Mouse (Mus musculus) urinary bladder, postnatal 4 days (tissue): ENCODE measurements around the gene Ccdc190.
A peak's percentile ranks its signal among the peaks of the same experiment; 100 is the strongest.

Source experiments
- DNase-seq, 2 experiments: peaks; one replicate each; pipeline ENCODE4 v3.0.0; 2021 to 2022; ENCODE audit warnings: low spot score in 2 of 2

Gene Ccdc190

GRCm38 (mm10) chr1:169932122-169932746 is 3.8 kb downstream of the Ccdc190 start:
- DNase-seq, result no peak

GRCm38 (mm10) chr1:169934005-169934725 is 5.7 kb downstream of the Ccdc190 start:
- DNase-seq, result no peak

- no peak for DNase-seq
These were observed 10.9 kb downstream of the Ccdc190 start for GRCm38 (mm10) chr1:169939345-169939744.

GRCm38 (mm10) chr1:169946004-169946403 is 17.6 kb downstream of the Ccdc190 start:
- DNase-seq, result no peak

- no peak for DNase-seq
These were observed 19.2 kb downstream of the Ccdc190 start for GRCm38 (mm10) chr1:169947654-169948053.

- no peak for DNase-seq
These were observed 19.8 kb downstream of the Ccdc190 start for GRCm38 (mm10) chr1:169948280-169948679.

- no peak for DNase-seq
These were observed 20.4 kb downstream of the Ccdc190 start for GRCm38 (mm10) chr1:169948866-169949265.

- DNase-seq, result no peak
These were observed 21.5 kb downstream of the Ccdc190 start for GRCm38 (mm10) chr1:169949981-169950380.

GRCm38 (mm10) chr1:169950651-169951050 is 22.2 kb downstream of the Ccdc190 start:
- DNase-seq, result no peak

GRCm38 (mm10) chr1:169951561-169951960 is 23.1 kb downstream of the Ccdc190 start:
- DNase-seq, result no peak

GRCm38 (mm10) chr1:169952636-169953035 is 24.2 kb downstream of the Ccdc190 start:
- DNase-seq, result no peak

- no peak for DNase-seq
These were observed 24.7 kb downstream of the Ccdc190 start for GRCm38 (mm10) chr1:169953106-169953505.

- DNase-seq, result peak; percentile 98 to 99
These were observed 40.5 kb downstream of the Ccdc190 start, which contains the start of gene Hsd17b7 for GRCm38 (mm10) chr1:169968792-169969515. Hsd17b7 (minus strand) TSS chr1:169969241.

GRCm38 (mm10) chr1:169969516-169969886 is 41.1 kb downstream of the Ccdc190 start:
- DNase-seq, result no peak

- no peak for DNase-seq
These were observed 42.5 kb downstream of the Ccdc190 start for GRCm38 (mm10) chr1:169970936-169971335.

GRCm38 (mm10) chr1:169971998-169972397 is 43.5 kb downstream of the Ccdc190 start:
- DNase-seq, result no peak

GRCm38 (mm10) chr1:169977621-169978020 is 49.2 kb downstream of the Ccdc190 start:
- no peak for DNase-seq
